Mouse (Mus musculus) kidney, adult 2 months (tissue): Measurements from ENCODE around the gene Ap3s2.

ENCODE experiments used
- CTCF ChIP-seq: fragments of 200-500 bp; conservative IDR thresholded peaks from 2 replicates; pipeline ENCODE4 v1.5.1; 2011; ENCODE audit warnings: low read depth, mild to moderate bottlenecking, control low read depth, low read length, moderate library complexity, mixed read lengths; ENCODE audit not compliant: insufficient read depth, insufficient read length
- POLR2A ChIP-seq: fragments of 200-500 bp; IDR thresholded peaks from one replicate; pipeline ENCODE4 v1.6.1; 2011; ENCODE audit warnings: low read depth, low read length, control low read depth

DNA sequence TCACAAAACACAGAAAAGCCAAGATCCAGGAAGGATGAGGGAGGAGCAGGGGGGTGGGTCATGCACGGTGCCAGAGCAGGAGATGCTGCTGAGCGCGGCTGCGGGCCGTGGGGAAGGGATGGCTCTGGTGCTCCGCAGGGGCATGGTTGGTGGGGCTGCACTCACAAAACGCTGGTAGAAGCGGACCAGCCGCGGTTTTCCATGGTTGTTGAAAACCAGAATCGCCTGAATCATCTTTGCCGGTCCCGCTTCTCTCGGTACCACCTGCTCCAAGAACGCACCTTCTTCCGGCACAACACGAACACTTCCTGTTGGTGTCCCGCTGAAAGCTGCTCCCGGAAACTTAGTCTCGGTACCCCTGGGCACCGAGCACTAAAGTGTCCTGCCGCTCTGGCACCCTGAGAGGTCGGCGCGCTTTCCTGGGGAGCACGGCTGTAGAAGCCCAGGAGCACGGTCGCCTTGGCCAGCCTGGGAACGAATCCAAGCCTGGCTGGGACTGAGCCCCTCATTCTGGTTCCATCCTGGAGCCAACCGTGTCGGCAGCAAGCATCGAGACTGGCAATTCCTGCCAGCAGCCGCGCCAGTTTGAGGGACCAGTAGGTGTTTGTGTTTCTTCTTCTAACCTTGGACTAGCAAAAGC, at the start of gene Ap3s2:
- TF ChIP-seq CTCF (no peak), POLR2A (peak; percentile 8)
